ENCODE assay signal across 11 mouse cellular contexts in the genomic region with DNA sequence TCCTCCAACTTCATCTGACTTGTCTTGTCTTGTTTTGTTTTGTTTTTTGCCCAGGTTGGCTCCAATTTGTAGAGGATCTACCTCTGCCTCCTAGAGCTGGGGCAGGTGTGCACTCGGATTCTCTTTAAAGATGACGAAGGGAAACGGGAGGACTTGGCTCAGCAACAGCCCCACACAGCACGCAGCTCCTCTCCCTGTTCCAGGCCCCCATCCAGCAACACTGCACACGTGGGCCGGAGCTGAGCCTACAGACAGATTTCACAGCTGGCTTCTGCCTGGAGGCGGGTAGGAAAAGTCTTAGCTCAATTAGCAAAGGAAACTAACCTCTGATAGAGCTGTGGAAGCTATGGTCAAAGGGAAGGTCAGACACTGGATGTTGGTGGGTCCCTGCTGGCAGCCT. TPM values are rescaled to one million over a fixed set of nuclear protein-coding genes. Genes with fewer than 3 reads are reported as not detected.
DNase-seq lines count a peak whose midpoint lies in the region; ATAC-seq lines count a peak whose summit lies in the region.
"Had no signal": no experiment of that assay in that cellular context is flagged by ENCODE, and none has a peak within 500 bp of the region (broad histone marks: within the 10 kb centered on the region; RNA-seq: fewer than 3 reads in every experiment).

No protein-coding gene starts in this region.

- H3K4me1 ChIP-seq in forebrain, embryonic 15.5 days: peaks cover 5% of the 10 kb centered on the region; the same call in 1 of the 2 replicates
- no peaks in the 10 kb centered on the region for H3K4me1 ChIP-seq in intestine, embryonic 15.5 days (replicated peaks)
- peaks cover 2% of the 10 kb centered on the region; the same call in 1 of the 2 replicates for H3K4me1 ChIP-seq in midbrain, embryonic 10.5 days
- H3K4me1 ChIP-seq: hindbrain, embryonic 13.5 days had no signal

- no peaks in the 10 kb centered on the region for H3K9me3 ChIP-seq in forebrain, embryonic 15.5 days
- no peaks in the 10 kb centered on the region for H3K9me3 ChIP-seq in intestine, embryonic 15.5 days
- H3K9me3 ChIP-seq in midbrain, embryonic 10.5 days (replicated peaks): no peaks in the 10 kb centered on the region
- H3K9me3 ChIP-seq: hindbrain, embryonic 13.5 days had no signal

- no peak overlapping the region for H3K4me3 ChIP-seq in forebrain, embryonic 15.5 days
- H3K4me3 ChIP-seq in intestine, embryonic 15.5 days (replicated peaks): no peak overlapping the region
- H3K4me3 ChIP-seq in midbrain, embryonic 10.5 days: no peak overlapping the region
- H3K4me3 ChIP-seq: hindbrain, embryonic 13.5 days had no signal

- DNase-seq in NIH3T3 (ENCODE audit: low read depth): peak; percentile 26
- DNase-seq in frontal cortex, postnatal 10 days (ENCODE audit: low spot score in 2 of 2): peak; percentile 44 to 54
- peak; percentile 53 to 60 for DNase-seq in heart, postnatal 14 days
- DNase-seq in left cerebral cortex, postnatal 14 days (ENCODE audit: low spot score in 2 of 2): peak; percentile 75 to 87
- DNase-seq in liver: no peak
- no peak for DNase-seq in midbrain, embryonic 10.5 days (ENCODE audit: low spot score)
- DNase-seq: lung, embryonic 14.5 days had no signal

- 81% methylated on average over 7 of the region's 7 CpGs for WGBS in forebrain, embryonic 15.5 days
- WGBS in intestine, embryonic 15.5 days: 77% methylated on average over 7 of the region's 7 CpGs
- 79% methylated on average over 7 of the region's 7 CpGs for WGBS in midbrain, embryonic 10.5 days

- no peaks in the 10 kb centered on the region for H3K27me3 ChIP-seq in forebrain, embryonic 15.5 days
- no peaks in the 10 kb centered on the region for H3K27me3 ChIP-seq in intestine, embryonic 15.5 days (replicated peaks)
- no peaks in the 10 kb centered on the region for H3K27me3 ChIP-seq in midbrain, embryonic 10.5 days (ENCODE audit: low read depth, poor library complexity, severe bottlenecking)
- H3K27me3 ChIP-seq: CH12.LX; hindbrain, embryonic 13.5 days had no signal

- intact Hi-C loops in heart, postnatal 14 days (cut with DNase I): no loop called here
- intact Hi-C loops in left cerebral cortex, postnatal 14 days (cut with DNase I): no loop called here

- no peak overlapping the region for H3K9ac ChIP-seq in forebrain, embryonic 15.5 days (replicated peaks)
- H3K9ac ChIP-seq in intestine, embryonic 15.5 days: no peak overlapping the region
- H3K9ac ChIP-seq: hindbrain, embryonic 13.5 days; lung, embryonic 14.5 days had no signal

- no peak overlapping the region for H3K4me2 ChIP-seq in forebrain, embryonic 15.5 days (replicated peaks)
- H3K4me2 ChIP-seq in intestine, embryonic 15.5 days (replicated peaks): no peak overlapping the region
- H3K4me2 ChIP-seq: hindbrain, embryonic 13.5 days; lung, embryonic 14.5 days had no signal

- no peak overlapping the region for H3K27ac ChIP-seq in forebrain, embryonic 15.5 days (replicated peaks)
- H3K27ac ChIP-seq in intestine, embryonic 15.5 days: no peak overlapping the region
- H3K27ac ChIP-seq in midbrain, embryonic 10.5 days (replicated peaks): no peak overlapping the region
- H3K27ac ChIP-seq: hindbrain, embryonic 13.5 days had no signal

- H3K36me3 ChIP-seq in forebrain, embryonic 15.5 days: no peaks in the 10 kb centered on the region
- no peaks in the 10 kb centered on the region for H3K36me3 ChIP-seq in intestine, embryonic 15.5 days
- no peaks in the 10 kb centered on the region for H3K36me3 ChIP-seq in midbrain, embryonic 10.5 days

- ATAC-seq in forebrain, embryonic 15.5 days (replicated peaks): no peak
- ATAC-seq in intestine, embryonic 15.5 days: no peak

RNA-seq across cellular contexts. Expression of gene Tmem38a, which starts 17.4 kb away (rescaled TPM):
- total RNA-seq in heart, postnatal 14 days (2021): 100 to 1,000 TPM; 372 TPM
- total RNA-seq in left cerebral cortex, postnatal 14 days (2021): 100 to 1,000 TPM; 136 to 148 TPM
- 17.7 and 17.8 TPM in 2 replicates for polyA plus RNA-seq in forebrain, embryonic 15.5 days (2015; fragmentation: Nextera tagmentation; extraction: Ambion mirVana)
- 12.6 and 13.3 TPM in 2 replicates for polyA plus RNA-seq in intestine, embryonic 15.5 days (2015; fragmentation: Nextera tagmentation; extraction: Ambion mirVana)
- 10.3 and 10.5 TPM in 2 replicates for polyA plus RNA-seq in midbrain, embryonic 10.5 days (2016; fragmentation: Nextera tagmentation; extraction: Ambion mirVana)

RNA-seq across cellular contexts. Expression of gene Smim7, which starts 18.4 kb away (rescaled TPM):
- 100 to 1,000 TPM; 111 to 117 TPM for total RNA-seq in heart, postnatal 14 days (2021)
- 100 to 1,000 TPM; 125 to 126 TPM for total RNA-seq in left cerebral cortex, postnatal 14 days (2021)
- 127 and 128 TPM in 2 replicates for polyA plus RNA-seq in forebrain, embryonic 15.5 days (2015; fragmentation: Nextera tagmentation; extraction: Ambion mirVana)
- polyA plus RNA-seq in intestine, embryonic 15.5 days (2015; fragmentation: Nextera tagmentation; extraction: Ambion mirVana): 115 and 127 TPM in 2 replicates
- polyA plus RNA-seq in midbrain, embryonic 10.5 days (2016; fragmentation: Nextera tagmentation; extraction: Ambion mirVana): 126 and 127 TPM in 2 replicates

RNA-seq across cellular contexts. Expression of gene Med26, which starts 41.2 kb away (rescaled TPM):
- 10 to 100 TPM; 10.5 to 10.7 TPM for total RNA-seq in heart, postnatal 14 days (2021)
- total RNA-seq in left cerebral cortex, postnatal 14 days (2021): 1 to 10 TPM; 8.5 to 9.8 TPM
- 18.2 and 19.9 TPM in 2 replicates for polyA plus RNA-seq in forebrain, embryonic 15.5 days (2015; fragmentation: Nextera tagmentation; extraction: Ambion mirVana)
- polyA plus RNA-seq in intestine, embryonic 15.5 days (2015; fragmentation: Nextera tagmentation; extraction: Ambion mirVana): 13.1 and 14.0 TPM in 2 replicates
- 19.0 and 19.9 TPM in 2 replicates for polyA plus RNA-seq in midbrain, embryonic 10.5 days (2016; fragmentation: Nextera tagmentation; extraction: Ambion mirVana)

RNA-seq across cellular contexts. Expression of gene Nwd1, which starts 57.2 kb away (rescaled TPM):
- under 1 TPM; 0.62 to 0.88 TPM for total RNA-seq in heart, postnatal 14 days (2021)
- 10 to 100 TPM; 33.7 to 36.7 TPM for total RNA-seq in left cerebral cortex, postnatal 14 days (2021)
- polyA plus RNA-seq in forebrain, embryonic 15.5 days (2015; fragmentation: Nextera tagmentation; extraction: Ambion mirVana): 1.6 and 2.1 TPM in 2 replicates
- 0.08 and 0.14 TPM in 2 replicates for polyA plus RNA-seq in intestine, embryonic 15.5 days (2015; fragmentation: Nextera tagmentation; extraction: Ambion mirVana)
- polyA plus RNA-seq in midbrain, embryonic 10.5 days (2016; fragmentation: Nextera tagmentation; extraction: Ambion mirVana): not detected in 2 replicates
- polyA plus RNA-seq: lung, embryonic 14.5 days had no signal

Comparison
In these comparisons a context has a peak if more than half of its experiments do, and no peak if none do; other contexts are left out.
1. DNase-seq: peak in NIH3T3 (single experiment), frontal cortex, postnatal 10 days (2 of 2), heart, postnatal 14 days (2 of 2) and left cerebral cortex, postnatal 14 days (2 of 2); none in liver (single experiment) and midbrain, embryonic 10.5 days (single experiment).